Mouse (Mus musculus) lung, embryonic 14.5 days (tissue): Measurements from ENCODE around the gene Treml2. TPM values are rescaled to one million over a fixed set of nuclear protein-coding genes. Genes with fewer than 3 reads are reported as not detected.
"Not testable (repeated sequence)": the region's sequence is repeated elsewhere in the genome, so short reads cannot be mapped to it uniquely, and the experiment has no call there.

Experiments used
- ATAC-seq: fragments of 200-750 bp; cut with Nextera tagmentation; 2 replicates; pipeline ENCODE4 v1.8.0; 2017; ENCODE audit warnings: mild to moderate bottlenecking, moderate TSS enrichment, moderate library complexity; ENCODE audit not compliant: insufficient read depth
- DNase-seq: peaks from one replicate; pipeline ENCODE4 v3.0.0-alpha.2; 2015
- H3K27ac ChIP-seq: fragments of 300-500 bp; sonication (generic); 2 replicates; pipeline ENCODE4 v1.5.1; 2014; ENCODE audit warnings: low read depth, mild to moderate bottlenecking, moderate library complexity
- H3K27me3 ChIP-seq: fragments of 300-500 bp; sonication (generic); 2 replicates; pipeline ENCODE4 v1.6.1; 2014; ENCODE audit warnings: low read length, control low read depth; ENCODE audit not compliant: insufficient read depth
- H3K36me3 ChIP-seq: fragments of 300-500 bp; sonication (generic); 2 replicates; pipeline ENCODE4 v1.6.1; 2014; ENCODE audit warnings: control low read depth; ENCODE audit not compliant: insufficient read depth
- H3K4me1 ChIP-seq: fragments of 300-500 bp; sonication (generic); 2 replicates; pipeline ENCODE4 v1.6.1; 2014; ENCODE audit warnings: antibody characterized with exemption, control low read depth; ENCODE audit not compliant: insufficient read depth
- H3K4me2 ChIP-seq: fragments of 300-500 bp; sonication (generic); 2 replicates; pipeline ENCODE4 v1.6.1; 2014; ENCODE audit warnings: mild to moderate bottlenecking
- H3K4me3 ChIP-seq: fragments of 300-500 bp; sonication (generic); 2 replicates; pipeline ENCODE4 v1.5.1; 2014; ENCODE audit warnings: low read depth, low read length
- H3K9ac ChIP-seq: fragments of 300-500 bp; sonication (generic); 2 replicates; pipeline ENCODE4 v1.6.1; 2014
- H3K9me3 ChIP-seq: fragments of 300-500 bp; sonication (generic); 2 replicates; pipeline ENCODE4 v1.6.1; 2016; ENCODE audit warnings: low read depth, low read length, control low read depth
- CTCF ChIP-seq: IDR thresholded peaks from 2 replicates; pipeline ENCODE4 v1.5.1; 2016; ENCODE audit warnings: antibody characterized with exemption, low read depth
- WGBS: fragments of 180-500 bp; shearing (Covaris S2); extraction: QIAGEN DNeasy Blood & Tissue Kit; methylation state at CpG from one replicate; pipeline ENCODE4 v1.1.7; 2014; 5-methylcytosine and 5-hydroxymethylcytosine counted together
- polyA plus RNA-seq: library from polyadenylated mRNA; unstranded; fragments of >200 nt; fragmentation: Nextera tagmentation; extraction: Ambion mirVana; gene quantifications from 2 replicates; pipeline ENCODE4 v1.2.1, GENCODE M21; 2014

The Treml2 gene
- polyA plus RNA-seq, 1 experiment from 2014 or later = 0.43 TPM

GRCm38 (mm10) chr17:48347287-48347686, 48.0 kb downstream of the Treml2 start:
- no peaks in the 10 kb centered on the region for H3K9me3 ChIP-seq
- WGBS = 75% methylated on average over 2 of the region's 2 CpGs
- no peak overlapping the region for H3K4me2 ChIP-seq
- no peak overlapping the region for H3K4me3 ChIP-seq
- no peaks in the 10 kb centered on the region for H3K4me1 ChIP-seq
- DNase-seq (no peak), ATAC-seq (no peak)
- H3K27ac ChIP-seq = no peak overlapping the region
- TF ChIP-seq CTCF = no peak
- no peaks in the 10 kb centered on the region for H3K27me3 ChIP-seq
- no peak overlapping the region for H3K9ac ChIP-seq
- H3K36me3 ChIP-seq = no peaks in the 10 kb centered on the region

GRCm38 (mm10) chr17:48350681-48351193, 51.4 kb downstream of the Treml2 start:
- ATAC-seq = no peak
- DNase-seq = no peak
- Histone ChIP-seq H3K27me3 (no peaks in the 10 kb centered on the region), H3K9ac (no peak overlapping the region), H3K9me3 (no peaks in the 10 kb centered on the region), H3K4me2 (no peak overlapping the region), H3K36me3 (no peaks in the 10 kb centered on the region), H3K4me3 (no peak overlapping the region), H3K27ac (no peak overlapping the region), H3K4me1 (no peaks in the 10 kb centered on the region)
- 65% methylated on average over 5 of the region's 5 CpGs for WGBS
- no peak for TF ChIP-seq CTCF

- H3K27me3 ChIP-seq = not testable (repeated sequence)
Observed at GRCm38 (mm10) chr17:48352976-48353375, 53.7 kb downstream of the Treml2 start.

GRCm38 (mm10) chr17:48355822-48356221, 56.5 kb downstream of the Treml2 start:
- H3K36me3 ChIP-seq = no peaks in the 10 kb centered on the region
- no peak overlapping the region for H3K27ac ChIP-seq
- H3K4me2 ChIP-seq = no peak overlapping the region
- H3K4me1 ChIP-seq = no peaks in the 10 kb centered on the region
- H3K9me3 ChIP-seq = no peaks in the 10 kb centered on the region
- DNase-seq (no peak), ATAC-seq (no peak)
- no peak overlapping the region for H3K4me3 ChIP-seq
- TF ChIP-seq CTCF = no peak
- H3K9ac ChIP-seq = no peak overlapping the region
- WGBS = 88% methylated on average over 3 of the region's 3 CpGs
- no peaks in the 10 kb centered on the region for H3K27me3 ChIP-seq

More at GRCm38 (mm10) chr17:48352976-48353375, 53.7 kb downstream of the Treml2 start:
- ATAC-seq, H3K4me3 ChIP-seq, H3K27ac ChIP-seq, H3K9ac ChIP-seq, H3K9me3 ChIP-seq, H3K36me3 ChIP-seq, H3K4me1 ChIP-seq, DNase-seq, H3K4me2 ChIP-seq: not testable (repeated sequence)
- WGBS = 78% methylated on average over 7 of the region's 7 CpGs

- Histone ChIP-seq H3K9ac (no peak overlapping the region), H3K4me1 (no peaks in the 10 kb centered on the region), H3K4me2 (no peak overlapping the region), H3K4me3 (no peak overlapping the region), H3K27me3 (no peaks in the 10 kb centered on the region), H3K27ac (no peak overlapping the region), H3K36me3 (no peaks in the 10 kb centered on the region), H3K9me3 (no peaks in the 10 kb centered on the region)
- DNase-seq (no peak), ATAC-seq (no peak)
- WGBS = 52% methylated on average over 2 of the region's 2 CpGs
- no peak for TF ChIP-seq CTCF
Observed at GRCm38 (mm10) chr17:48357892-48358291, 58.6 kb downstream of the Treml2 start.

- no peak for TF ChIP-seq CTCF
- no peaks in the 10 kb centered on the region for H3K36me3 ChIP-seq
- no peak within 1 kb of the TSS for H3K27ac ChIP-seq
- no peak within 1 kb of the TSS for H3K4me3 ChIP-seq
- 70% methylated on average over 7 of the region's 7 CpGs for WGBS
- H3K9ac ChIP-seq = no peak within 1 kb of the TSS
- H3K4me2 ChIP-seq = no peak within 1 kb of the TSS
- no peaks in the 10 kb centered on the region for H3K9me3 ChIP-seq
- DNase-seq (no peak), ATAC-seq (no peak)
- H3K27me3 ChIP-seq = no peaks in the 10 kb centered on the region
- H3K4me1 ChIP-seq = no peaks in the 10 kb centered on the region
Observed at GRCm38 (mm10) chr17:48359616-48360015, 60.3 kb downstream of the Treml2 start, which contains the start of gene Treml1. Gene Treml1 (plus strand): TSS chr17:48359916.

- 30% methylated on average over 4 of the region's 4 CpGs for WGBS
- no peak overlapping the region for H3K4me2 ChIP-seq
- H3K9me3 ChIP-seq = no peaks in the 10 kb centered on the region
- no peak overlapping the region for H3K27ac ChIP-seq
- H3K27me3 ChIP-seq = no peaks in the 10 kb centered on the region
- no peak overlapping the region for H3K4me3 ChIP-seq
- no peak for TF ChIP-seq CTCF
- ATAC-seq = no peak
- no peak overlapping the region for H3K9ac ChIP-seq
- no peaks in the 10 kb centered on the region for H3K4me1 ChIP-seq
- H3K36me3 ChIP-seq = no peaks in the 10 kb centered on the region
- no peak for DNase-seq
Observed at GRCm38 (mm10) chr17:48360462-48360861, 61.2 kb downstream of the Treml2 start.

Other genes starting within 250 kb of the Treml2 start
- not detected in 2 replicates for gene 1700067P10Rik, start 210.2 kb upstream of the Treml2 start, polyA plus RNA-seq
- gene 9830107B12Rik, start 153.2 kb upstream of the Treml2 start, polyA plus RNA-seq = not detected in 2 replicates
- gene A530064D06Rik, start 132.2 kb upstream of the Treml2 start, polyA plus RNA-seq = not detected in 2 replicates
- 0.14 TPM in 1 of 2 replicates, not detected in the other for gene Trem1, start 66.7 kb upstream of the Treml2 start, polyA plus RNA-seq
- 0.25 and 0.45 TPM in 2 replicates for gene Trem3, start 51.7 kb upstream of the Treml2 start, polyA plus RNA-seq
- gene Treml4, start 35.2 kb upstream of the Treml2 start, polyA plus RNA-seq = 0.13 TPM in 1 of 2 replicates, not detected in the other
- gene B430306N03Rik, start 16.6 kb downstream of the Treml2 start, polyA plus RNA-seq = 0.26 and 0.33 TPM in 2 replicates
- gene Trem2, start 46.9 kb downstream of the Treml2 start, polyA plus RNA-seq = 6.2 and 6.5 TPM in 2 replicates
- gene Treml1, start 60.4 kb downstream of the Treml2 start, polyA plus RNA-seq = 2.5 and 3.1 TPM in 2 replicates
- gene Nfya, start 110.4 kb downstream of the Treml2 start, polyA plus RNA-seq = 30.3 and 30.5 TPM in 2 replicates
- 75.2 and 77.9 TPM in 2 replicates for gene Oard1, start 110.5 kb downstream of the Treml2 start, polyA plus RNA-seq
- 1.3 and 5.6 TPM in 2 replicates for gene Apobec2, start 133.4 kb downstream of the Treml2 start, polyA plus RNA-seq
- gene Tspo2, start 152.0 kb downstream of the Treml2 start, polyA plus RNA-seq = 1.5 and 1.9 TPM in 2 replicates
- 1.4 and 1.5 TPM in 2 replicates for gene Unc5cl, start 155.4 kb downstream of the Treml2 start, polyA plus RNA-seq